Mouse (Mus musculus) cerebellum, adult 18-20 months (tissue): Measurements from ENCODE around the gene Mbd6.
A peak's percentile ranks its signal among the peaks of the same experiment; 100 is the strongest.
"Not testable (repeated sequence)": the region's sequence is repeated elsewhere in the genome, so short reads cannot be mapped to it uniquely, and the experiment has no call there.

ENCODE experiments used
- DNase-seq, 2 experiments: peaks; one replicate each; pipeline ENCODE4 v3.0.0; 2021

The Mbd6 gene

GRCm38 (mm10) chr10:127312858-127313257 is 24.0 kb upstream of the Mbd6 start:
- no peak for DNase-seq

- peak; percentile 84 to 87 for DNase-seq
These were observed 23.5 kb upstream of the Mbd6 start for GRCm38 (mm10) chr10:127312356-127312676.

GRCm38 (mm10) chr10:127311476-127312355 is 22.9 kb upstream of the Mbd6 start, which contains the start of gene Mars:
Gene Mars, minus strand, starts transcription at chr10:127311786.
- DNase-seq: peak; percentile 94 to 98

GRCm38 (mm10) chr10:127310523-127311475 is 22.0 kb upstream of the Mbd6 start:
- DNase-seq: no peak

- not testable (repeated sequence) for DNase-seq
These were observed 20.3 kb upstream of the Mbd6 start for GRCm38 (mm10) chr10:127309167-127309566.

- DNase-seq: no peak
These were observed 14.3 kb upstream of the Mbd6 start for GRCm38 (mm10) chr10:127303136-127303535.

GRCm38 (mm10) chr10:127300361-127300760 is 11.5 kb upstream of the Mbd6 start:
- no peak for DNase-seq

GRCm38 (mm10) chr10:127297015-127297871 is 8.4 kb upstream of the Mbd6 start:
- no peak for DNase-seq

GRCm38 (mm10) chr10:127295986-127296794 is 7.4 kb upstream of the Mbd6 start:
- DNase-seq: no peak

- DNase-seq: no peak
These were observed 6.2 kb upstream of the Mbd6 start for GRCm38 (mm10) chr10:127294895-127295510.

- no peak for DNase-seq
These were observed 4.8 kb upstream of the Mbd6 start for GRCm38 (mm10) chr10:127293590-127294113.

GRCm38 (mm10) chr10:127292987-127293538 is 4.2 kb upstream of the Mbd6 start:
- no peak for DNase-seq

- no peak for DNase-seq
These were observed 3.2 kb upstream of the Mbd6 start for GRCm38 (mm10) chr10:127291881-127292638.

- DNase-seq: peak in 1 of 2 experiments; percentile 58
These were observed 2.4 kb upstream of the Mbd6 start for GRCm38 (mm10) chr10:127290930-127291880.

- DNase-seq: peak; percentile 100
These were observed 1.6 kb upstream of the Mbd6 start for GRCm38 (mm10) chr10:127290307-127290929.

- peak; percentile 78 to 81 for DNase-seq
These were observed 864 bp upstream of the Mbd6 start for GRCm38 (mm10) chr10:127289573-127290191.

GRCm38 (mm10) chr10:127288328-127288799 is 454 bp downstream of the Mbd6 start:
- DNase-seq: peak in 1 of 2 experiments; percentile 55
